Mouse (Mus musculus) kidney, embryonic 14.5 days (tissue): ENCODE results near the gene Hist2h3c2. TPM values are rescaled to one million over a fixed set of nuclear protein-coding genes. Genes with fewer than 3 reads are reported as not detected.
A peak's percentile ranks its signal among the peaks of the same experiment; 100 is the strongest.

Source experiments
- ATAC-seq: fragments of 200-750 bp; cut with Nextera tagmentation; 2 replicates; pipeline ENCODE4 v1.8.0; 2017; ENCODE audit warnings: moderate number of reproducible peaks, mild to moderate bottlenecking, moderate TSS enrichment, moderate library complexity; ENCODE audit not compliant: low FRiP score, low TSS enrichment
- H3K27ac ChIP-seq: fragments of 300-500 bp; sonication (generic); 2 replicates; pipeline ENCODE4 v1.5.1; 2014; ENCODE audit warnings: low read depth, mild to moderate bottlenecking, low read length, moderate library complexity, mixed read lengths
- H3K27me3 ChIP-seq: fragments of 300-500 bp; sonication (generic); 2 replicates; pipeline ENCODE4 v1.6.1; 2014; ENCODE audit warnings: mild to moderate bottlenecking, low read length; ENCODE audit not compliant: control insufficient read depth, insufficient read depth
- H3K36me3 ChIP-seq: fragments of 300-500 bp; sonication (generic); 2 replicates; pipeline ENCODE4 v1.6.1; 2014; ENCODE audit warnings: low read length, mixed read lengths; ENCODE audit not compliant: control insufficient read depth, insufficient read depth
- H3K4me1 ChIP-seq: fragments of 300-500 bp; sonication (generic); 2 replicates; pipeline ENCODE4 v1.6.1; 2014; ENCODE audit warnings: low read length, mixed read lengths; ENCODE audit not compliant: control insufficient read depth, insufficient read depth
- H3K4me2 ChIP-seq: fragments of 300-500 bp; sonication (generic); replicated peaks from 2 replicates; pipeline ENCODE4 v1.6.1; 2014; ENCODE audit warnings: low read depth, mild to moderate bottlenecking, low read length
- H3K4me3 ChIP-seq: fragments of 300-500 bp; sonication (generic); 2 replicates; pipeline ENCODE4 v1.5.1; 2014; ENCODE audit warnings: mild to moderate bottlenecking, low read length
- H3K9ac ChIP-seq: fragments of 300-500 bp; sonication (generic); 2 replicates; pipeline ENCODE4 v1.6.1; 2014; ENCODE audit warnings: low read depth, mild to moderate bottlenecking, low read length, moderate library complexity
- H3K9me3 ChIP-seq: fragments of 300-500 bp; sonication (generic); 2 replicates; pipeline ENCODE4 v1.6.1; 2016; ENCODE audit warnings: low read length; ENCODE audit not compliant: control insufficient read depth
- WGBS: fragments of 180-500 bp; shearing (Covaris S2); extraction: QIAGEN DNeasy Blood & Tissue Kit; methylation state at CpG from one replicate; pipeline ENCODE4 v1.1.7; 2014; 5-methylcytosine and 5-hydroxymethylcytosine counted together
- polyA plus RNA-seq: library from polyadenylated mRNA; unstranded; fragments of >200 nt; fragmentation: Nextera tagmentation; extraction: Ambion mirVana; gene quantifications from 2 replicates; pipeline ENCODE4 v1.2.1, GENCODE M21; 2014

Gene Hist2h3c2
- polyA plus RNA-seq, 1 experiment from 2014 or later = 5.4 TPM

GRCm38 (mm10) chr3:96262979-96263550 lies 24.1 kb upstream of the Hist2h3c2 start, which contains the start of gene Hist2h4:
Gene Hist2h4, minus strand, starts transcription at chr3:96263311.
- H3K27me3 ChIP-seq = no peaks in the 10 kb centered on the region
- ATAC-seq = peak; percentile 92
- H3K4me3 ChIP-seq = peak within 1 kb of the TSS; percentile 60
- H3K27ac ChIP-seq = peak within 1 kb of the TSS; percentile 99
- peak within 1 kb of the TSS; percentile 81 for H3K4me2 ChIP-seq
- H3K36me3 ChIP-seq = no peaks in the 10 kb centered on the region
- peak within 1 kb of the TSS; percentile 86 for H3K9ac ChIP-seq
- WGBS = 1% methylated on average over 40 of the region's 40 CpGs
- H3K4me1 ChIP-seq = peaks cover 26% of the 10 kb centered on the region; the same call in 1 of the 2 replicates
- no peaks in the 10 kb centered on the region for H3K9me3 ChIP-seq

- ATAC-seq = peak; percentile 86
- peak overlapping the region; percentile 81 for H3K4me2 ChIP-seq
- peaks cover 21% of the 10 kb centered on the region; the same call in 1 of the 2 replicates for H3K4me1 ChIP-seq
- no peaks in the 10 kb centered on the region for H3K36me3 ChIP-seq
- peak overlapping the region; percentile 86 for H3K9ac ChIP-seq
- H3K9me3 ChIP-seq = no peaks in the 10 kb centered on the region
- H3K27me3 ChIP-seq = no peaks in the 10 kb centered on the region
- peak overlapping the region; percentile 60 for H3K4me3 ChIP-seq
- 1% methylated on average over 19 of the region's 19 CpGs for WGBS
- peak overlapping the region; percentile 99 for H3K27ac ChIP-seq
Measured at GRCm38 (mm10) chr3:96262216-96262875, 23.4 kb upstream of the Hist2h3c2 start.

GRCm38 (mm10) chr3:96261623-96262022 lies 22.7 kb upstream of the Hist2h3c2 start:
- WGBS = 74% methylated on average over 3 of the region's 3 CpGs
- H3K36me3 ChIP-seq = no peaks in the 10 kb centered on the region
- H3K4me2 ChIP-seq = peak overlapping the region; percentile 81
- H3K27ac ChIP-seq = peak overlapping the region; percentile 99
- ATAC-seq = no peak
- peak overlapping the region; percentile 86; the same call in 1 of the 2 replicates for H3K9ac ChIP-seq
- no peaks in the 10 kb centered on the region for H3K27me3 ChIP-seq
- no peaks in the 10 kb centered on the region for H3K9me3 ChIP-seq
- peak overlapping the region; percentile 60; the same call in 1 of the 2 replicates for H3K4me3 ChIP-seq
- peaks cover 15% of the 10 kb centered on the region; the same call in 1 of the 2 replicates for H3K4me1 ChIP-seq

GRCm38 (mm10) chr3:96260220-96260619 lies 21.3 kb upstream of the Hist2h3c2 start:
- peaks cover 15% of the 10 kb centered on the region; the same call in 1 of the 2 replicates for H3K4me1 ChIP-seq
- H3K4me2 ChIP-seq = no peak overlapping the region
- H3K9ac ChIP-seq = no peak overlapping the region
- no peak for ATAC-seq
- H3K27ac ChIP-seq = no peak overlapping the region
- no peaks in the 10 kb centered on the region for H3K9me3 ChIP-seq
- H3K27me3 ChIP-seq = no peaks in the 10 kb centered on the region
- WGBS = 87% methylated on average over 5 of the region's 5 CpGs
- no peak overlapping the region for H3K4me3 ChIP-seq
- H3K36me3 ChIP-seq = no peaks in the 10 kb centered on the region

GRCm38 (mm10) chr3:96257190-96257589 lies 18.3 kb upstream of the Hist2h3c2 start:
- Histone ChIP-seq H3K27ac (no peak overlapping the region), H3K4me1 (peaks cover 7% of the 10 kb centered on the region; the same call in 1 of the 2 replicates), H3K4me3 (no peak overlapping the region), H3K27me3 (no peaks in the 10 kb centered on the region), H3K9me3 (no peaks in the 10 kb centered on the region), H3K36me3 (no peaks in the 10 kb centered on the region), H3K4me2 (no peak overlapping the region), H3K9ac (no peak overlapping the region)
- no peak for ATAC-seq
- WGBS = 85% methylated on average over 3 of the region's 3 CpGs

- Histone ChIP-seq H3K27ac (no peak overlapping the region), H3K4me3 (no peak overlapping the region), H3K9ac (no peak overlapping the region), H3K4me2 (no peak overlapping the region), H3K36me3 (no peaks in the 10 kb centered on the region), H3K27me3 (no peaks in the 10 kb centered on the region), H3K4me1 (no peaks in the 10 kb centered on the region), H3K9me3 (no peaks in the 10 kb centered on the region)
- 68% methylated on average over 5 of the region's 5 CpGs for WGBS
- no peak for ATAC-seq
Measured at GRCm38 (mm10) chr3:96255926-96256593, 17.1 kb upstream of the Hist2h3c2 start.

GRCm38 (mm10) chr3:96254683-96255355 lies 15.9 kb upstream of the Hist2h3c2 start:
- peak overlapping the region; percentile 28; the same call in 1 of the 2 replicates for H3K9ac ChIP-seq
- H3K36me3 ChIP-seq = no peaks in the 10 kb centered on the region
- H3K4me3 ChIP-seq = no peak overlapping the region
- H3K27ac ChIP-seq = no peak overlapping the region
- WGBS = 53% methylated on average over 10 of the region's 10 CpGs
- 0 out of 2 replicates have a peak, but pooled peaks have one; percentile 26 for ATAC-seq
- H3K9me3 ChIP-seq = no peaks in the 10 kb centered on the region
- H3K27me3 ChIP-seq = no peaks in the 10 kb centered on the region
- H3K4me1 ChIP-seq = no peaks in the 10 kb centered on the region
- H3K4me2 ChIP-seq = no peak overlapping the region; the same call in 1 of the 2 replicates

GRCm38 (mm10) chr3:96251787-96252186 lies 12.9 kb upstream of the Hist2h3c2 start:
- Histone ChIP-seq H3K9me3 (no peaks in the 10 kb centered on the region), H3K4me1 (peaks cover 14% of the 10 kb centered on the region; the same call in 1 of the 2 replicates), H3K27me3 (no peaks in the 10 kb centered on the region), H3K36me3 (no peaks in the 10 kb centered on the region), H3K4me3 (no peak overlapping the region), H3K27ac (no peak overlapping the region), H3K4me2 (no peak overlapping the region), H3K9ac (no peak overlapping the region)
- 88% methylated on average over 3 of the region's 3 CpGs for WGBS
- no peak for ATAC-seq
